Mouse (Mus musculus) lung, embryonic 15.5 days (tissue): ENCODE measurements at regions not wholly inside any gene's neighbourhood (a gene's known extent, or its start where the extent isn't known, plus 50 kb on each side); places are given as distances from the start of the nearest gene placed in this dataset.

Experiments used
- ATAC-seq: fragments of 200-750 bp; cut with Nextera tagmentation; 2 replicates; pipeline ENCODE4 v1.8.0; 2017; ENCODE audit warnings: moderate number of reproducible peaks, borderline replicate concordance; ENCODE audit not compliant: low FRiP score, low TSS enrichment; ENCODE audit errors: extremely low read depth
- H3K27ac ChIP-seq: fragments of 300-500 bp; sonication (generic); 2 replicates; pipeline ENCODE4 v1.5.1; 2015; ENCODE audit warnings: moderate library complexity, mild to moderate bottlenecking, inconsistent platforms
- H3K27me3 ChIP-seq: fragments of 300-500 bp; sonication (generic); 2 replicates; pipeline ENCODE4 v1.6.1; 2015; ENCODE audit warnings: inconsistent platforms
- H3K36me3 ChIP-seq: fragments of 300-500 bp; sonication (generic); 2 replicates; pipeline ENCODE4 v1.6.1; 2015; ENCODE audit warnings: inconsistent platforms
- H3K4me1 ChIP-seq: fragments of 300-500 bp; sonication (generic); 2 replicates; pipeline ENCODE4 v1.6.1; 2015; ENCODE audit warnings: inconsistent platforms
- H3K4me2 ChIP-seq: fragments of 300-500 bp; sonication (generic); 2 replicates; pipeline ENCODE4 v1.6.1; 2015; ENCODE audit warnings: inconsistent platforms, mild to moderate bottlenecking, moderate library complexity
- H3K4me3 ChIP-seq: fragments of 300-500 bp; sonication (generic); 2 replicates; pipeline ENCODE4 v1.5.1; 2015; ENCODE audit warnings: mild to moderate bottlenecking, inconsistent platforms
- H3K9ac ChIP-seq: fragments of 300-500 bp; sonication (generic); 2 replicates; pipeline ENCODE4 v1.6.1; 2015; ENCODE audit warnings: inconsistent platforms
- H3K9me3 ChIP-seq: fragments of 300-500 bp; sonication (generic); 2 replicates; pipeline ENCODE4 v1.6.1; 2016; ENCODE audit warnings: inconsistent platforms

DNA sequence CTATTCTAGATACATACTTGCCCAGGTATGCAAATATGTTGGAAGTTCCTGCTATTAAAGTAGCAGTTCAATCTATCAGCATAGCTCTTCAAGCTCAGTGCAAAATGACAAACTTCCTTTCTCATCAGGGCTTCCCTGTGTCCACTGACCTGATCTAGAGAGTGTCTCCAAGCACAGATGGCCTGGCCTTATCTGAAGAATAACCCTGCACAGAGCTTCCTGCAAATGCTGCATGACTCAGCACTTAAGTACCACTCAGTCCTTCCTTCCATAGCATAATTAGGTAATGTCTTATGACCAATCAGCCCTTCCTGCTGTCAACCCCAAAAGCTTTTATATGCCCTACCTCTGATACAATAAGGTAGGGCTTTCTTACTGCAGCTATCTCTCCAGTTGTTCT is 644.6 kb downstream of the Tmem182 start:
- H3K4me1 ChIP-seq: no peaks in the 10 kb centered on the region
- no peak overlapping the region for H3K27ac ChIP-seq
- no peaks in the 10 kb centered on the region for H3K27me3 ChIP-seq
- H3K9ac ChIP-seq: no peak overlapping the region
- H3K9me3 ChIP-seq: no peaks in the 10 kb centered on the region
- H3K4me2 ChIP-seq: no peak overlapping the region
- H3K4me3 ChIP-seq: no peak overlapping the region
- no peak for ATAC-seq
- H3K36me3 ChIP-seq: no peaks in the 10 kb centered on the region
